Mouse (Mus musculus): Measurements from ENCODE around the gene Arhgap32.
"Not testable (repeated sequence)": the region's sequence is repeated elsewhere in the genome, so short reads cannot be mapped to it uniquely, and the experiment has no call there.

The Arhgap32 gene

DNA sequence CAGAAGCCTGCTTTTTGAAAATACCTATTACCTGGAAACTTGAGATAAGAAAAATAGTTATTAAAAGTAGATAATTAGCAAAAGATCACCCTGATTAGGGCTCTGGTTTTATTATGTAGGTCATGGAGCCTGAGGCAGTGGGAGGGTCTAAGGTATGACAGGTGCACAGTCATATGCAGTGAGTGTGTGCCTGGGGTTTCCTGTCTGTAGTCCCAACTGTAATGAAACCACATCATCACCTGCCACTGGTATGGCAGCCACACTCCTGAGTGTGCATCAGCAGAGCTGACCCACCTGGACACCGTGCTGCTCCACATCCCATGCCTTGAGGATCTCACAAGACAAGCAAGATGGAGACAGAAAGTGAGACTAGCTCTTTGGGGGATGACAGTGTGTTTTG lies at the start of gene Arhgap32:
TSS of gene Arhgap32 (plus strand) at position 351 of the 400 bp plus-strand sequence.
- DNase-seq (ENCODE audit: extremely low spot score), result no peak

DNA sequence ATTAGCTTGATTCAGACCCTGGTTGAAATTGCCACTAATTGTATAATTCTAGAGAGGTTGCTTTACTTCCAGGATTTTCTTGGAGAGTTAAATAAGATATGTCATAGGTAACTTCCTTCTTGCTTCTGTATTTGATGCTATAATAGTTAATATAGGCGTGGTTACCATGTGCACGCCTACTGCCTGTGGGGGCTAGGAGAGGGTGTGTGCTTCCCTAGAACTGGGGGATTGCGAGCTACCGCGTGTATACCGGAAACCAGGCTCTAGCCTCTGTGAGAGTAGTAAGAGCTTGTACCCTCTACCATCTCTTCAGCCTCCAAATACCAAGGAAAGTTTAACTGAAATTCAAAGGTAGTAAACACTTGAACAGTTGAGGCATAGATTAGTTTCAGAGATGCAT lies 43.2 kb upstream of the Arhgap32 start:
- no peak for DNase-seq (ENCODE audit: extremely low spot score)

DNA sequence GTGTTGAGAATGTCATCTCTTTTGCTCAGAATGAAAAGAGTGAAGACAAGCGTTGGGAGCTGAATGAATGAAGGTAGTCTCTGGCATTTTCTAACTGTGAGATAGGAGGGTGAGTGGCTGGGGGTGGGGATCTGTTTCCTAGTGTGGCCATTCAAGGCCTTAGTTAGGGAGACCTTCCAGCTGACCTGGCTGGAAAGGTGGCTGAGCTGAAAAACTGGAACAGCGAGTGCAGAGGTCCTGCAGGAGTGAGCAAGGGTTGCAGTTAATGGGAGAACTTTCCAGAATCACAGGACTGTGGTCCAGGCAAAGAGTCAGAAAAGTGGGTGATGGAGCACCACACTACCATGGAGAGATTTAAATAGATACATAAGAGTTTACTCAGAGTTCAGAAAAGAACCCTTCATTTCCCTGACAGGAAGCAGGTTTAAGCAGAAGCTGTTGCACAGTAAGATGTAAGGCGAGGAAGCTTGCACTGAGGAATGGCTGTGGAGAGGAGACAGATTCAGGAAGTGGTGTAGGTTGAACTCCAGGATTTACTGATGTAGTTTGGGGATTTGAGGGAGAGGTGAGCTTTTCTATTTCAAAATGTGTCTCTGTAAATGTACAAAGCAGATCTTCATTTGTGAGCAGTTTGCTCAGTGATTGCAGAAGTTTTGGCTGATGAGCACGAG lies 27.7 kb upstream of the Arhgap32 start:
- no peak for DNase-seq (ENCODE audit: extremely low spot score)

DNA sequence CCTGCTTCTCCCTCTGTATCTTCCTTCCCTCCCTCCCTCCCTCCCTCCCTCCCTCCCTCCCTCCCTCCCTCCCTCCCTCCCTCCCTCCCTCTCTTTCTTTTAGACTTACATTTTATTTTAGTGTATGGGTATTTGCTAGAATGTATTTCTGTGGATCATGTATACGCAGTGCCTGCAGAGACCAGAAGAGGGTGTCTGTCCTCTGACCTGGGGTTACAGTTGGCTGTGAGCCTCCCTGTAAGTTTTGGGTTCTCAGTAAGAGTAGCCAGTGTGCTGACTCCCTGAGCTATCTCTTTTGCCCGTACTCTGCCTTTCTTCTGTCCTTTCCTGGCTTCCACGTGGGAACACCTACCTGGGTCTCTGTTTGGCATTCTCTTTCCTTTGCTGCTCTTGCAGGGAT lies 27.1 kb upstream of the Arhgap32 start:
- DNase-seq (ENCODE audit: extremely low spot score), result no peak

DNA sequence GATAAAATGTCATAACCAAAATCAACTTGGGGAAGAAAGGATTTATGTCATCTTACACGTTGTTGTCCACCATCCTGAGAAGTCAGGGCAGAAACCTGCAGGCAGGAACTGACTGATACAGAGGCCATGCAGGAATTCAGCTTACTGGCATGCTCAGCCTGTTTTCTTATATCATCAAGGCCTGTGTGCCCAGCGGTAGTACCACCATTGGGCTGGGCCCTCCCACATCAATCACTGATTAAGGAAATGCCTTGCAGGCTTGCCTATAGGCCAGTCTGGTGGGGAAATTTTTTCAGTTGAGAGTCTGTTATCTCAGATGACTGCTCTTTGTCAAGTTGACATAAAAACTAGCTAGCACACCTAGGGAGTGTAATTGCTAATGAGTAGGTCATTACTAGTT lies 22.5 kb upstream of the Arhgap32 start:
- DNase-seq (ENCODE audit: extremely low spot score), result no peak

DNA sequence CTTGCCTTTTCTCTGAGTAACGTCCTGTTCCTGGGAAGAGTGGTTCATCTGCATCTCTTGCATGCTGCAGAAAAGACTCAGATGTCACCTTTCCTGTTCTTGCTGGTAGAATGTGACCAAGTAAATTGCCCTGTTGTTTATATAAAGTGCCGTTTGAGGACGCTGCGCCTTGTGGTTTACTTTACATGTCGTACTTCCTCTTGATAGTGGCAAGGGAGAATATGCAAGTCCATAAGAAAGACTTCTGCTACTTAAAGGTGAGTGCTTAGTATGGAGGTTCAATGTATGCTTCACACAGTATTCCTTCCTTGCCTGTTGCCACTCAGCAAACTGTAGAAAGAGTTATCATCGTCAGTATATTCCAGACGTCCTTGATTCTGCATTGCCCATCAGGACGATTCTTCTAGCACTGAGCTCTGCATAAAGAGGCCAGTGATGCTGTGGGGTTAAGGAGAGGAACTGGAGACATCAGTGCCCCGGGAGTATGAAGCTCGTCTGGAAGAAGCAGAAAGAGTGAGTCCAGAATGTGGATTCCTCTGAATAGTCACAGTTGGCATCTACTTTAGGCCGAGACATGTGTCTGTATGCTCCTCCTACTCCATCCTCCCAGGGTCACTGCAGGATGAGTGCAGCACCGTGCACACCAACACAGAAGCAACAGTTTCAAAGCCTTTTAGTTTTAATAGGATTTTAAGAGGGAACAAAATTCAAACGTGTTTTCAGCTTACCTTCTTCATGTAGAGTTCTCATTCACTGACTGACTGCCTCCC lies 21.4 kb upstream of the Arhgap32 start:
- no peak for DNase-seq (ENCODE audit: extremely low spot score)

DNA sequence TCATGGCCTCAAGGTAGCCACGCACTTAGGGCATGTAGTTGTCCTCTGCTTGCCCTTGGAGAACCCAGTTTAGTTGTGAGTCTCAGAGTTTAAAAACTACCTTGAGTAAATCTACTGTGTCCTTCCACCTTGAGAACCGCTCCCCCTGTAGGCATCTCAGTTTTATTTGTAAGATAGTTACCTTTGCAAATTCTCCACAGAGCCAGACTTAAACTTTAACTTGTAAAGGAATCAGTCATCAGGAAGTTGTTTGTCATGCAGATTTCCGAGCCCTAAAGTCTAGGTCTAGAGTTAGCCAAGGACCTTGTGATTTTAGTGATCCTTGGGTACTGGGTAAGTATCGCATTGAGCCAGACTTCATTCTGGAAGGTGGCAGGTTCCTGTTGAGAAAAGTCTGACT lies 20.4 kb upstream of the Arhgap32 start:
- DNase-seq (ENCODE audit: extremely low spot score), result no peak

DNA sequence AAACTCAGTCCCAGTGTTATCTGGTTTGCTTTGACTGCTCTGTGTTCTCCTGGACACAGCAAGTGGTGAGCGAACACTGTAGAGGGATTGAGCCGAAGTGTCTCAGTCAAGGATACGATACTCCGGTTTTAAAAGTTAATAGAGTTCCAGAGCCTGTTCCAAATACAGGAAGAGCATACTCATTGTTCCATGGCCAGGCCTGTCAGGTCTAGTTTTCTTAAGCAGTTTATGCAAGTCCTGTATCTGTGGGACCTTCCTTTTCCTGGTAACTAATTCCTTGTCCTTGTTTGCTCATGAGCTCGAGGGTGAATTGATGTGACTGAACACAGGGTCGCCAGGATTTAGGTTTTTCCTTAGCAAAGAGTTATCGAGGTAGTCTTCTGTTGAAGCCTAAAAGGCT lies 19.4 kb upstream of the Arhgap32 start:
- DNase-seq (ENCODE audit: extremely low spot score), result no peak

DNA sequence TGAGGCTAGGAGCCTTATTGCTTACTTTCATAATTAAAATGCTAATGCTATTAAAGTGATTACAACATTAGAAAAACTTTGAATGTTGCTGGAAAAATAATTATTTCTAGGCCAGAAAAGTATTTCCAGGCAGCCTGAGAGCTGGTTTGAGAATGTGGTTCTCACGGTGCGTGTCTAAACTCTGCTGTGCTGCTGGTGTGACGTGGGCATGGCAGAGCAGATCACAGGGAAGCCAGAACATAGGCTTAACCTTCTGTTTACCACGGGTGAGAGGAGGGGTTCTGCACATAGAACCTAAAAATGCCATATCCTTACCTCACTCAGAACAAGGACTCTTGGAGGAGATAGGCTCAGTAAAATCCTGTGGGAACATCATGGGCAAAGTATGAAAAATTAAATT lies 18.8 kb upstream of the Arhgap32 start:
- DNase-seq (ENCODE audit: extremely low spot score), result no peak

DNA sequence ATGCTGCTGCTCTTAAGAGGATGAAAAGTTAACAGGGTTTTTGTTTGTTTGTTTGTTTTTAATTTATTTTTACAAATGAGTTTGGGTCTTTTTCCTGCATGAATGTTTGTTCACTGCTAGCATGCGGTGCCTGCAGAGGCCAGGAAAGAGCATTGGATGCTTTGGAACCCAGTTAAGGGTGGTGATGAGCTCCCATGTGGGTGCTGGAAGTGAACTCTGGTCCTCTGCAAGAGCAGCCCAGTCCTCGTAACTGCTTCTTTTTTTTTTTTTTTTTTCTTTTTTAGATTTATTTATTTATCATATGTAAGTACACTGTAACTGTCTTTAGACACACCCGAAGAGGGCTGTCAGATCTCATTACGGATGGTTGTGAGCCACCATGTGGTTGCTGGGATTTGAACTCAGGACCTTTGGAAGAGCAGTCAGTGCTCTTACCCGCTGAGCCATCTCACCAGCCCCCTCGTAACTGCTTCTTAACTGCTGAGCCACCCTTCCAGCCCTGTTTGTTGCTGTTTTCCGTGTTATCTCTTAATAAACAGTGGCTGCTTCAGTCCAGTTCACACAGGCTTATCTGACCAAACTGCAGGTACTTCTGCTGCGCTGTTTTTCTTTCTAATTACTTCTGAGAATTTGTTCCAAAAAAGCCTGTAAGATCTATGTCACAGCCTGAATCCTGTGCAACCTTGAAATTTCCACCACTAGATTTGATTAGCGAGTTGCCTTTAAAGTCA lies 17.3 kb upstream of the Arhgap32 start:
- no peak for DNase-seq (ENCODE audit: extremely low spot score)

DNA sequence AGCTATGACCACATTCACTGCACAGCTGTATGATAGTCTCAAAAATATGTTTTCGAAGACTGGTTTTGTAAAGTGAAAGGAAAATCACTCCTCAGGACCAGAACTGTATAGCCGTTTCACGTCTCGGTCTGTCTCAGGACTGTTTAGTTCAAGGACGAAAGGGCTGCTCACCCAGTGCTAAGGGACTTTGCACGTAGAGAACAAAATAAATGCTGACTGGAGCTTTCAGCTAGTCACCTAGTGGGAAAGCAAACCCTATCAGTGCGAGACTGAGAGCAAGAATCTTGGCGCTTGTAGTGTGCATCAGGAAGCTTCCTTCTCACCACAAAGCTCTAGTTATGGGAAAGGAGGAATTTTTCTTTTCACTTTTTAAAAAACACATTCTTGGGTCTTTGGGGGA lies 15.4 kb upstream of the Arhgap32 start:
- no peak for DNase-seq (ENCODE audit: extremely low spot score)

DNA sequence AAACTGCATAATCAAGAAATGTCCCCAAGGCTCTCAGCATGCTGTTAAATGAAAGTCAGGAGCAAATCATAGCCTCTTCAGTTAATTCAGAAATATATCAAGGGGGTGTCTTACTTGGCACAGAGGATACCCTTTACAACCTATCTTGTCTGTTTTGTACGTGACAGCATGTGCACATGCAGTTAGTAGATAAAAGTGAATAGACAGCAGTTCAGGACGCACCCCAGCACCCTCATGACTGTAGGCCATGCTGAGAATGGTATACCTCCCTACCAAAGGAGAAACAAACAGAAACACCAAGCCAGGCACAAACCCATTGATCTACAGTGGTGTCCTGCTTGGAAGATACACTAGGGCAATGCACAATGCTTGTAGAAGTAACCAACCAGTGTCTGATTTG lies 14.4 kb upstream of the Arhgap32 start:
- DNase-seq (ENCODE audit: extremely low spot score), result no peak

DNA sequence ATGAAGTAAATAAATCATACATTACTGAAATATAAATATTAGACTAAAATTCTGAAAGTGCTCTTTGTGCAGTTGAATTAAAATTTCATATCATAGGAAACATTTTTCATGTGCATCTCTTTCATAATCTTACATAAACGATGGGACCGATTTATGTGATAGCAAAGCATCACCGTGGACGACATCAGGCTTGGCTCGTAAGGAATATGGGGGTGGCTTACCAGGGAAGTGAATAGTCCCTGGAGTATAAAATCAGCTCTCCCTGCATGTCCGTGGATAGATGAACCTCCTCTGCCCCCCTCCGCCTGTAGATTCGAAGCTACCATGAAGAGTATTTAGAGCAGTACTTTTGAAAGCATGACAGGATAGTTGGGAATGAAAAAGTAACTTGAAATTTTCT lies 11.3 kb upstream of the Arhgap32 start:
- DNase-seq (ENCODE audit: extremely low spot score), result no peak

DNA sequence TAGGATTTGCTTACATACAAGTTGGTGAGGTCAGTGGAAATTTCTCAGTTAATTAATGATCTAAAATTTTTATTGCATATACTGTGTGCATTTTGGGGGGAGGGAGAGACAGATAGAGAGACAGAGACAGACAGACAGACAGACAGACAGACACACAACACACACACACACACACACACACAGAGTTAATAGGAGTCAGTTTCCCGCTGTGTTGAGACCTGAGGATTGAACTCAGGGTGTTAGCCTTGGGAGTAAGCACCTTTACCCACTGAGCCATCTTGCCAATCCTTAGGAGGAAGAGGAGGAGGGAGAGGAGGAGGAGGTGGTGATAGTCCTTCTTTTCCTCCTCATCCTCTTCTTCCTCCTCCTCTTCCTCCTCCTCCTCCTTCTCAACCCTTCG lies 5.6 kb upstream of the Arhgap32 start:
- no peak for DNase-seq (ENCODE audit: extremely low spot score)

DNA sequence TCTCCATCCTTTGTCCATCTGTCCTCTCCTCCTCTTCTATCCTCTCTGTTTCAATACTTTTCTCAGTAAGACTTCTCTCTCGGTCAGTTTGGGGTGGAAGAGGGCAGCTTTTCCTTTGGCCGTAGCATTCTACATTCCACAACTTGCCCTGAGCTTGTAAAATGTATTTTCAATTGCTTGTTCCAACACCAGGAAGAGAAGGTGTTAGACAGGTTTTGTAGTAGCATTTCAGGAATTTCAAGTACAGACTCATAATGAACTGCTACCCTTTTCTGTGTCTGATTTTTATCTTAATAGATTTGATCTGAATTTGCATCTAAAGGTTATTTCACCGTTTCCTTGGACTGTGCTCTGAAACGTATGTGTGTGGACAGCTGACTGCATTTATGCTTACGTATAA lies 336 bp downstream of the Arhgap32 start:
- no peak for DNase-seq (ENCODE audit: extremely low spot score)

DNA sequence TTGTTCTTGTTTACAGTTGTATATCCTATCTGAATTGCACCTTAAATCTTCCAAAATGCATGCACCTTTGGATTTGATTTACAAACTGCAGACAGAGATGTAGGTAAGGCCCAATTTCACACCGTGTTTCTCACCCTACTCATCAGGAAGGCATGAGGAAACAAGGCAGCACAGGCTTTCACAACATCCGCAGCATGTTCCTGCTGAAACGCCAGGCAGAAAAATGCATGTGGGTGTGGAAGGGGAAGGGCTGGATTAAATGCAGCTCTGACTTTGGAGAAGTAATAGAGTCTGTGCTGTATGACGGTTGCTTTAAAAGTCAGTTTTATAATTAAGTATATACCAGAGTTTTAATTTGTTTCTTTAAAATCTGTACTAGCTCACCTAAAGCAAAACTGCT lies 1.9 kb downstream of the Arhgap32 start:
- DNase-seq (ENCODE audit: extremely low spot score), result no peak

DNA sequence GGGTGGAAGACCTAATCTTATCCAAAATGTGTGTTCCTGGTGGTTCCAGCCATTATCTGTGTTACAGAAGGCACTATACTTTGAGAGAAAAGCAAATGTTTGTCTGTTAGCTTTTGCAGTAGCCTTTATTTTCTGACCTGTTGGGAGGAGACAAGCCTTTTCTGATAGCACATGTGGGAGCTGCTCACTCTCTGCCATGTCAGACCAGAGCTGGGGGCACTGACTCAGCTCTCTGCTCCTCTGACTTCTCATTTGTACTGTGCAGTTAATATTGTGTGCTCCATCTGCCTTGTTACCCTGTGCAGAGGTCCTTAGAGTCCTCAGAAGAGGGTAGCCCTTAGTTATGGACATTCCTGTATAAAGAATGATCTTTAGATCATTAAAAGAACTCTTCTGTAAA lies 2.5 kb downstream of the Arhgap32 start:
- DNase-seq (ENCODE audit: extremely low spot score), result no peak

DNA sequence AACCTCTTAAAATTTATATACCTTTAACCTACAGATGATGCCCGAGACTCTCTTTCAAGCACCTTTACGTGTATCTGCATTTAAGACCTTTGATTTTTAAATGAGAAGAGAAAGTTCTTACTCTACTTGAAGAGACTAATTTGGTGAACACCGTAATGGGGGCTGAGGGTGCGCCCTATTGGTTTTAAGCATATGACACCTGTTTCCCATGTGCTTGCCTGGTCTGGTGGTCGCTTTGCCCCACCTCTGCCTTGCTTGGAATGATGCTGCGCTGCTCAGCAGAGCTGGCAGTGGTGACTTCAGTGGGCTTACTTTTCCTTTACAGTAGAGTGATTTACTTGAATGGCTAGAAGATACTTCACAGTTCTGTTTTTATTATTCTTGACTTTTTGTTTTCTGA lies 3.6 kb downstream of the Arhgap32 start:
- no peak for DNase-seq (ENCODE audit: extremely low spot score)

DNA sequence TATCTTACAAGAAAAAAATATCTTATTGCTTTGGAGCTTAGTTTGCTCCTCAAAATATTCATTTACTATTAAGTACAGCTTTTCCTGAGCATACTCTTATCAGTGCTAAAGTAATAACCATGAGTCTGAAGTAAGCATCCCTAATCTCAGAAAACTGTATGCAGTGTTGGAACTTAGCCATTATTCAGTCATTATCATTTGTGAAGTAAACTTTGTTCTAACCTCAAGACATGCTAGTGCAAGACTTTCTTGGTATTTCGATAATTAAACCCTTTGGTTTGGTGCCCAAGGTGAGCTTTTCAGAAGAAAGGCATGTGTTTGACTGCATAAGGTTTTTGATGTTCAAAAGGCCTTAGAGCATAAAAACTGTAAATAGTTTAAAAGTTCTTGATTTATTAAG lies 4.2 kb downstream of the Arhgap32 start:
- DNase-seq (ENCODE audit: extremely low spot score), result no peak

DNA sequence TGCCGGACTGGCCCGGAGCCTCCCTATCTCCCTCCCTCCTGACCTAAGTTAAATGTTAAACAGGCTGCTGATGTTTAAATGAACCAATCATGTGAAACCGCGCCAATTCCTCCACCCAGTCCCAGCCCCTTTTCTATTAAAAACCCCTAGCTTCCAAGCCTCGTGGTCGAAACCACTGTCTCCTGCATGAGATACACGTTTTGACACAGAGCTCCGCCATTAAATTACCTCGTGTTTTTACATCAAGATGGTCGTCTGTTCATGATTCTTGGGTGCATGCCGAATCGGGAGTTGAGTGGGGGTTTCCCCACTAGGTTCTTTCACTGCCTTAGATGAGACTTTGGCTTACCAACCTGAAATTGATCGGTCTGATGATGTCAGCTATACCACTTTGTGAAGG lies 5.3 kb downstream of the Arhgap32 start:
- not testable (repeated sequence) for DNase-seq (ENCODE audit: extremely low spot score)

DNA sequence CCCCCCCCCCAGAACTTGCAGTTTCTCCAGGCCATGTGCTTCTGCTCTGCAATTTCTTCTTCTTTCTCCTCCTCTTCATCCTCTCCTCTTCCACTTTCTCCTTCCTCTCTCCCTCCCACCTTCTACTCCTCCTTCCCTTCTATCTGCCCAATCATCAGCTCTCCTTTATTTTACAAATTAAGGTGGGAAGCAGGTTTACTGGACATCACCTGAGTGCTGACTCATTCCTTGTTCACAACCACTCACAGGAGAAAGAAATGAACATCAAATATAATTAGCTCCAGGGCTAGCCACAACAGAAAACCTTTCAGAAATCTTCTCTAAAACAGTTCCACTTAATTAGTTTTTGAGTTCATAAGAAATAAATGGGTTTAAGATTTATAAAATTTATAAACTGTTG lies 20.3 kb downstream of the Arhgap32 start:
- DNase-seq (ENCODE audit: extremely low spot score), result no peak

DNA sequence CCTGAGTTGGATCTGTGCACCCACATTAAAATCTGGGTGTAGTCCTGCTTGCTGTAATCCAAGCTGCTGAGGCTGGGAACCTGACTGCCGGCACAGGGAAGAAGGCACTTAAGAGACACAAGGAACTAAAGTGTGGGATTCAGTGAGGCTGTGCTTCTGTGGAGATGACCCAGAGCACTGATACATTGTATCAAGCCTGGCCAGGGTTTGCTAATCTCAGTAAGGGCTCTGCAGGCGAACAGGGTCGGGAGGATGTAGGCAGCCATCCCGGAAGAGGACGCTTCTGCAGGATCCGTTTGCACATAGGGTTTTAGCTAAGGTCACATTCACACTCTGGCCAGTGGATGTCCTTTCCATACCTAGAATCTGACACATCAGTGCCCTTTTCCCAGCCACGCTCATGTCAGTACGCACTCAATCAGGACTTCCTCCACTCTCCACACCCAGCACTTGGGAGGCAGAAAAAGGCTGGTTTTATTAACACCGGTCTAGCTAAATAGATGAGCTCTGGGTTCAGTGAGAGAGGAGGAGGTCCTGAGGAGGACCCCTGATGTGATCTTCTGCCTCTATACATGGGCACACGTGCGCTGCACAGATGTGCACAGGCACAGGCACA lies 20.9 kb downstream of the Arhgap32 start:
- no peak for DNase-seq (ENCODE audit: extremely low spot score)
